Mouse (Mus musculus): ENCODE data around the gene Alox5. TPM values are rescaled to one million over a fixed set of nuclear protein-coding genes. Genes with fewer than 3 reads are reported as not detected.

Gene Alox5
- polyA plus RNA-seq, 1 experiment from 2014 or later = 3.3 TPM

Other genes with a start within 250 kb of the Alox5 start
- gene Zfand4, start 197.0 kb downstream of the Alox5 start, polyA plus RNA-seq (2015; fragmentation: Nextera tagmentation; extraction: Ambion mirVana) = 4.9 and 5.9 TPM in 2 replicates
- 76.9 and 92.7 TPM in 2 replicates for gene March8, start 123.2 kb downstream of the Alox5 start, polyA plus RNA-seq (2015; fragmentation: Nextera tagmentation; extraction: Ambion mirVana)
- gene Olfr211, start 27.9 kb upstream of the Alox5 start, polyA plus RNA-seq (2015; fragmentation: Nextera tagmentation; extraction: Ambion mirVana) = not detected in 2 replicates
- not detected in 2 replicates for gene Olfr212, start 45.3 kb upstream of the Alox5 start, polyA plus RNA-seq (2015; fragmentation: Nextera tagmentation; extraction: Ambion mirVana)
- gene Olfr213, start 77.3 kb upstream of the Alox5 start, polyA plus RNA-seq (2015; fragmentation: Nextera tagmentation; extraction: Ambion mirVana) = not detected in 2 replicates
- gene Gm5580, start 90.0 kb upstream of the Alox5 start, polyA plus RNA-seq (2015; fragmentation: Nextera tagmentation; extraction: Ambion mirVana) = 0.30 and 0.43 TPM in 2 replicates
- not detected in 2 replicates for gene Olfr214, start 93.1 kb upstream of the Alox5 start, polyA plus RNA-seq (2015; fragmentation: Nextera tagmentation; extraction: Ambion mirVana)
- gene Olfr215, start 123.0 kb upstream of the Alox5 start, polyA plus RNA-seq (2015; fragmentation: Nextera tagmentation; extraction: Ambion mirVana) = not detected in 2 replicates
- gene Zfp422, start 167.8 kb upstream of the Alox5 start, polyA plus RNA-seq (2015; fragmentation: Nextera tagmentation; extraction: Ambion mirVana) = 27.6 and 32.4 TPM in 2 replicates
- 3.1 and 4.1 TPM in 2 replicates for gene Depp1, start 189.4 kb upstream of the Alox5 start, polyA plus RNA-seq (2015; fragmentation: Nextera tagmentation; extraction: Ambion mirVana)
- gene Rassf4, start 212.8 kb upstream of the Alox5 start, polyA plus RNA-seq (2015; fragmentation: Nextera tagmentation; extraction: Ambion mirVana) = 5.6 and 5.9 TPM in 2 replicates

All from liver, embryonic 13.5 days (tissue).